Mouse (Mus musculus) liver, adult (tissue): ENCODE results near the gene Styx.

ENCODE experiments used
- GATA4 ChIP-seq: IDR thresholded peaks from 2 replicates; pipeline ENCODE4 v1.6.1; 2014; ENCODE audit warnings: mild to moderate bottlenecking, low read length; ENCODE audit not compliant: insufficient replicate concordance

The Styx gene

GRCm38 (mm10) chr14:45350931-45351859 lies at the start of gene Styx:
Gene Styx (plus strand): TSS chr14:45351093.
- TF ChIP-seq GATA4, result peak; percentile 15; the same call in 1 of the 2 replicates

GRCm38 (mm10) chr14:45303939-45304338 lies 47.0 kb upstream of the Styx start:
- TF ChIP-seq GATA4, result no peak

- TF ChIP-seq GATA4, result no peak
Observed at GRCm38 (mm10) chr14:45304389-45304788, 46.5 kb upstream of the Styx start.

GRCm38 (mm10) chr14:45305852-45306251 lies 45.0 kb upstream of the Styx start:
- TF ChIP-seq GATA4, result no peak

- TF ChIP-seq GATA4, result no peak
Observed at GRCm38 (mm10) chr14:45307630-45308328, 43.1 kb upstream of the Styx start.

GRCm38 (mm10) chr14:45309646-45310045 lies 41.2 kb upstream of the Styx start:
- no peak for TF ChIP-seq GATA4

- TF ChIP-seq GATA4, result no peak
Observed at GRCm38 (mm10) chr14:45310101-45310500, 40.8 kb upstream of the Styx start.

GRCm38 (mm10) chr14:45316927-45317326 lies 34.0 kb upstream of the Styx start:
- TF ChIP-seq GATA4, result no peak

- TF ChIP-seq GATA4, result no peak
Observed at GRCm38 (mm10) chr14:45317921-45318411, 32.9 kb upstream of the Styx start.

- TF ChIP-seq GATA4, result no peak
Observed at GRCm38 (mm10) chr14:45318426-45319236, 32.3 kb upstream of the Styx start, which contains the start of gene Ero1l. Gene Ero1l (minus strand): TSS chr14:45318771.

- TF ChIP-seq GATA4, result no peak
Observed at GRCm38 (mm10) chr14:45319237-45319610, 31.7 kb upstream of the Styx start.

GRCm38 (mm10) chr14:45320111-45320510 lies 30.8 kb upstream of the Styx start:
- no peak for TF ChIP-seq GATA4

- TF ChIP-seq GATA4, result no peak
Observed at GRCm38 (mm10) chr14:45321067-45321466, 29.8 kb upstream of the Styx start.

GRCm38 (mm10) chr14:45321622-45322021 lies 29.3 kb upstream of the Styx start:
- TF ChIP-seq GATA4, result no peak

- no peak for TF ChIP-seq GATA4
Observed at GRCm38 (mm10) chr14:45322450-45322849, 28.4 kb upstream of the Styx start.
